Mouse (Mus musculus): ENCODE data around the gene Gm36245.
"Not testable (repeated sequence)": the region's sequence is repeated elsewhere in the genome, so short reads cannot be mapped to it uniquely, and the experiment has no call there.

DNA sequence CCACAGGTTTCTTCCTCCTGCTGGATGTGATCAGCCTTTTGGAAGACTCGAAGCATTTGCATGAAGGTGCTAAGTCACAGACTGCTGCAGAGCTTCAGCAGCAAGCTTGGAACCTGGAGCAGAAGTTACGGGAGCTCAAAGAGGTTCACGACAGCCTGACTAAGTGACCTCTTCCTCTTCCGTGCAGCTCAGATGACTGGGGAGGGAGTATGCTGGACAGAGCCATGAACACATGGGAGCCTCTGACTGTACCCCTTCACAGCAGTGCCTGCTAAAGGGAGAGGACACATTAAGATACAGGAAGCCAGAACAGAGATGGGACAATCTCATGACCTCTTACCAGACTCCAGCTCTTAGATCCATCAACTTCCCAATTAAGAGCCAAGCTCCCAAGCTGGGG is 27.4 kb downstream of the Gm36245 start:
- TF ChIP-seq POLR2A (IDR thresholded peaks at IDR 0.05; ENCODE audit: borderline replicate concordance, insufficient read depth, low read length); CTCF (IDR thresholded peaks at IDR 0.05; ENCODE audit: borderline replicate concordance, insufficient read depth, low read depth, low read length): not testable (repeated sequence)

All from cerebellum, adult 2 months (tissue).